ENCODE assay signal across 11 mouse cellular contexts in the genomic region with DNA sequence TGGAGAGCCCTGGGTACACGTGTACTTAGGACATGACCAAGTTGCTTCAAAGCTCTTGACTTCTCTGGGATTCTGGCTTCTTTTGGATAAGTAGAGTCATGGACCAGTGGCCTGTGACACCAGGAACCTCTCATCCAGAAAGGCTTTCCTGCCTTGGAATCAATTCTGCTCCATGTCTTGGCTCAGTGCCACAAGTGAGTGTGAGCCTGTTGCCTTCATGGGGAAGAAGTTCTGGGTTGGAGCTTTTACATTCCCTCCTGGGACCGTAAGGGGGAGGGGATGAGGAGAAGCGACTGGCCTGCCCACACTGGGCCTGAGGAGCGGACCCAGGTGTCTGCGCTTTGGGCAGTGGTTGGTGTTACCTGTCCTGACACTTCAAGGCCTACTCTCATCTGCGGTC. TPM values are rescaled to one million over a fixed set of nuclear protein-coding genes. Genes with fewer than 3 reads are reported as not detected.
DNase-seq lines count a peak whose midpoint lies in the region; ATAC-seq and TF ChIP-seq lines count a peak whose summit lies in the region.
"Had no signal": no experiment of that assay in that cellular context is flagged by ENCODE, and none has a peak within 500 bp of the region (broad histone marks: within the 10 kb centered on the region; RNA-seq: fewer than 3 reads in every experiment).

No protein-coding gene starts in this region.

- H3K36me3 ChIP-seq in kidney, adult 2 months (ENCODE audit: control insufficient read depth, insufficient read depth, low read length): no peaks in the 10 kb centered on the region
- peaks cover 29% of the 10 kb centered on the region for H3K36me3 ChIP-seq in neural tube, embryonic 15.5 days
- H3K36me3 ChIP-seq: liver, embryonic 15.5 days had no signal

- H3K27ac ChIP-seq in gastrocnemius, adult 2 months: 0 out of 2 replicates have a peak overlapping the region, but pooled peaks have one; percentile 28
- no peak overlapping the region for H3K27ac ChIP-seq in kidney, adult 2 months (ENCODE audit: insufficient read depth, low read depth, low read length)
- H3K27ac ChIP-seq in neural tube, embryonic 15.5 days (replicated peaks): peak overlapping the region; percentile 86
- H3K27ac ChIP-seq: liver, embryonic 15.5 days had no signal

- no peaks in the 10 kb centered on the region for H3K9me3 ChIP-seq in neural tube, embryonic 15.5 days (replicated peaks)
- H3K9me3 ChIP-seq: liver, embryonic 15.5 days had no signal

- H3K4me2 ChIP-seq in neural tube, embryonic 15.5 days: no peak overlapping the region
- H3K4me2 ChIP-seq: liver, embryonic 15.5 days had no signal

- no peak for TF ChIP-seq CTCF in gastrocnemius, adult 2 months (IDR thresholded peaks at IDR 0.05)
- TF ChIP-seq CTCF in kidney, adult 2 months (conservative IDR thresholded peaks at IDR 0.05; ENCODE audit: insufficient read depth, insufficient read length, low read depth, low read length): no peak

- no peak for ATAC-seq in neural tube, embryonic 15.5 days (ENCODE audit: low FRiP score)

- H3K9ac ChIP-seq in neural tube, embryonic 15.5 days (replicated peaks): no peak overlapping the region
- H3K9ac ChIP-seq: liver, embryonic 15.5 days had no signal

- 79% methylated on average over 6 of the region's 6 CpGs for WGBS in kidney, adult 2 months
- 86% methylated on average over 6 of the region's 6 CpGs for WGBS in neural tube, embryonic 15.5 days

- DNase-seq in gastrocnemius, adult 2 months: no peak
- no peak for DNase-seq in gastrocnemius, postnatal 4 days (ENCODE audit: low spot score in 2 of 2)
- DNase-seq in lung, postnatal 10 days: peak; percentile 23
- DNase-seq in lung, postnatal 25 days (ENCODE audit: low spot score): no peak
- peak; percentile 50 for DNase-seq in kidney, adult 2 months
- no peak for DNase-seq in adrenal gland, adult 2 months
- DNase-seq in gastrocnemius, postnatal 25 days: no peak
- DNase-seq: adrenal gland, postnatal 36 days; cerebellum, adult 8-10 months had no signal

- no peak overlapping the region for H3K4me3 ChIP-seq in gastrocnemius, adult 2 months
- no peak overlapping the region for H3K4me3 ChIP-seq in kidney, adult 2 months (ENCODE audit: insufficient read depth, low read depth, low read length)
- no peak overlapping the region for H3K4me3 ChIP-seq in neural tube, embryonic 15.5 days (replicated peaks)
- H3K4me3 ChIP-seq: liver, embryonic 15.5 days had no signal

- TF ChIP-seq POLR2A in kidney, adult 2 months (IDR thresholded peaks at IDR 0.05; ENCODE audit: low read depth, low read length): no peak

- no peaks in the 10 kb centered on the region for H3K4me1 ChIP-seq in kidney, adult 2 months (ENCODE audit: control insufficient read depth, insufficient read depth, low read length)
- peaks cover 38% of the 10 kb centered on the region for H3K4me1 ChIP-seq in neural tube, embryonic 15.5 days

- H3K27me3 ChIP-seq in kidney, adult 2 months (replicated peaks; ENCODE audit: control insufficient read depth, insufficient read depth, low read length): no peaks in the 10 kb centered on the region
- H3K27me3 ChIP-seq in neural tube, embryonic 15.5 days (replicated peaks): peaks cover 10% of the 10 kb centered on the region; the same call in 1 of the 2 replicates
- H3K27me3 ChIP-seq: liver, embryonic 15.5 days had no signal

- intact Hi-C loops in gastrocnemius, adult 2 months (cut with DNase I): no loop called here

RNA-seq across cellular contexts. Expression of gene Acot7, which starts 44.2 kb away (rescaled TPM):
- 10 to 100 TPM; 12.7 to 22.8 TPM for total RNA-seq in gastrocnemius, adult 2 months (2021)
- 10 to 100 TPM; 13.5 to 17.6 TPM for total RNA-seq in gastrocnemius, postnatal 4 days (2021)
- polyA plus RNA-seq in kidney, adult 2 months (2012; rRNA removed): 80.2 and 90.1 TPM in 2 replicates
- 402 and 456 TPM in 2 replicates for polyA plus RNA-seq in neural tube, embryonic 15.5 days (2015; fragmentation: Nextera tagmentation; extraction: Ambion mirVana)
- 10 to 100 TPM; 43.4 to 65.0 TPM for total RNA-seq in adrenal gland, adult 2 months (2021)
- polyA plus RNA-seq in adrenal gland, adult 2 months (2012; rRNA removed): 22.1 and 25.5 TPM in 2 replicates
- 10 to 100 TPM; 15.4 to 19.1 TPM for total RNA-seq in gastrocnemius, postnatal 25 days (2021)

RNA-seq across cellular contexts. Expression of gene Gpr153, which starts 51.9 kb away (rescaled TPM):
- total RNA-seq in gastrocnemius, adult 2 months (2021): 1 to 10 TPM; 3.4 to 7.3 TPM
- 10 to 100 TPM; 47.5 to 49.4 TPM for total RNA-seq in gastrocnemius, postnatal 4 days (2021)
- polyA plus RNA-seq in kidney, adult 2 months (2012; rRNA removed): 6.9 and 9.5 TPM in 2 replicates
- polyA plus RNA-seq in neural tube, embryonic 15.5 days (2015; fragmentation: Nextera tagmentation; extraction: Ambion mirVana): 17.7 and 20.8 TPM in 2 replicates
- 1 to 10 TPM; 3.5 to 8.3 TPM for total RNA-seq in adrenal gland, adult 2 months (2021)
- 16.6 and 22.4 TPM in 2 replicates for polyA plus RNA-seq in adrenal gland, adult 2 months (2012; rRNA removed)
- total RNA-seq in gastrocnemius, postnatal 25 days (2021): 10 to 100 TPM in 1 of 2 experiments, 1 to 10 TPM in 1; 9.9 to 11.0 TPM

Comparison
In these comparisons a context has a peak if more than half of its experiments do, and no peak if none do; other contexts are left out.
1. DNase-seq: peak in lung, postnatal 10 days (single experiment) and kidney, adult 2 months (single experiment); none in gastrocnemius, adult 2 months (single experiment), gastrocnemius, postnatal 4 days (0 of 2), lung, postnatal 25 days (single experiment), adrenal gland, adult 2 months (single experiment) and gastrocnemius, postnatal 25 days (single experiment).
2. RNA of gene Gpr153, which starts 51.9 kb away (total RNA-seq): 47.5 to 49.4 TPM in gastrocnemius, postnatal 4 days; 9.9 to 11.0 TPM in gastrocnemius, postnatal 25 days, 3.5 to 8.3 TPM in adrenal gland, adult 2 months and 3.4 to 7.3 TPM in gastrocnemius, adult 2 months; every median in the first group is over 4 times any median in the second.